Mouse (Mus musculus) C2C12 (cell line): ENCODE data around the gene Impdh1.

Experiments used
- CEBPB ChIP-seq: IDR thresholded peaks from one replicate; pipeline ENCODE4 v1.6.1; 2011; ENCODE audit warnings: low read depth, mild to moderate bottlenecking, control low read depth, moderate library complexity
- CTCF ChIP-seq: IDR thresholded peaks from one replicate; pipeline ENCODE4 v1.5.1; 2011; ENCODE audit not compliant: control insufficient read depth, insufficient read depth, insufficient read length
- MAX ChIP-seq: IDR thresholded peaks from one replicate; pipeline ENCODE4 v1.6.1; 2011; ENCODE audit warnings: mild to moderate bottlenecking, control low read depth
- MYOG ChIP-seq: IDR thresholded peaks from one replicate; pipeline ENCODE4 v1.6.1; 2011; ENCODE audit not compliant: control insufficient read depth, insufficient read length; ENCODE audit errors: extremely low read depth

DNA sequence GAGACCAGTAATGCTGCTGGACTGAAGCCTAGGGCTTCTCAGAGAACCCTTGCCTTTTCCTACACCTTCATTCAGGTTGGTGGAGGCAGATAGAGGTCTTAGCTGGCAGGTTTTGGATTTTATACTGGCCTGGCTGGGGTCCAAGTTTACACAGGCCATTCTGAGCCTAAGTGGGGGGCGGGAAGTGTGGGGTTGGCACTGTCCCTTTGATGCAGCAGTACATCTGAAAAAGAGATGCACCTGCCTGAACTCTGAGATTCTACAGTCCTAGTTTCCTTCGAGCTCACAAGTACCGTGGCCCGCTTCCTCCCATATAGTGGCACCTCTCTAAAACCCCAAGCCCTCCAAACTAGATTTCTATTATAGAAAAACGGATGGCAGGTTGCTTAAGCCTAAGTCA is 1.4 kb downstream of the Impdh1 start:
- no peak for TF ChIP-seq CTCF
- TF ChIP-seq MYOG = no peak
- TF ChIP-seq CEBPB = no peak
- no peak for TF ChIP-seq MAX
